Mouse (Mus musculus) stomach, embryonic 15.5 days (tissue): ENCODE data around the gene Akr1d1. TPM values are rescaled to one million over a fixed set of nuclear protein-coding genes. Genes with fewer than 3 reads are reported as not detected.
A peak's percentile ranks its signal among the peaks of the same experiment; 100 is the strongest.

ENCODE experiments used
- ATAC-seq: fragments of 200-750 bp; cut with Nextera tagmentation; 2 replicates; pipeline ENCODE4 v1.8.0; 2017; ENCODE audit warnings: low read depth, moderate number of reproducible peaks, moderate TSS enrichment; ENCODE audit not compliant: insufficient read depth, low FRiP score
- H3K27ac ChIP-seq: fragments of 300-500 bp; sonication (generic); 2 replicates; pipeline ENCODE4 v1.5.1; 2015; ENCODE audit warnings: mild to moderate bottlenecking, inconsistent platforms
- H3K27me3 ChIP-seq: fragments of 300-500 bp; sonication (generic); replicated peaks from 2 replicates; pipeline ENCODE4 v1.6.1; 2015; ENCODE audit warnings: inconsistent platforms
- H3K36me3 ChIP-seq: fragments of 300-500 bp; sonication (generic); 2 replicates; pipeline ENCODE4 v1.6.1; 2015; ENCODE audit warnings: inconsistent platforms
- H3K4me1 ChIP-seq: fragments of 300-500 bp; sonication (generic); 2 replicates; pipeline ENCODE4 v1.6.1; 2015; ENCODE audit warnings: inconsistent platforms
- H3K4me2 ChIP-seq: fragments of 300-500 bp; sonication (generic); 2 replicates; pipeline ENCODE4 v1.6.1; 2015; ENCODE audit warnings: mild to moderate bottlenecking, inconsistent platforms
- H3K4me3 ChIP-seq: fragments of 300-500 bp; sonication (generic); replicated peaks from 2 replicates; pipeline ENCODE4 v1.5.1; 2015; ENCODE audit warnings: inconsistent platforms
- H3K9ac ChIP-seq: fragments of 300-500 bp; sonication (generic); 2 replicates; pipeline ENCODE4 v1.6.1; 2015; ENCODE audit warnings: inconsistent platforms
- H3K9me3 ChIP-seq: fragments of 300-500 bp; sonication (generic); 2 replicates; pipeline ENCODE4 v1.6.1; 2016; ENCODE audit warnings: inconsistent platforms
- WGBS: fragments of 180-500 bp; shearing (Covaris S2); methylation state at CpG from one replicate; pipeline ENCODE4 v1.1.7; 2015; 5-methylcytosine and 5-hydroxymethylcytosine counted together
- polyA plus RNA-seq: library from polyadenylated mRNA; unstranded; fragments of >200 nt; fragmentation: Nextera tagmentation; extraction: Ambion mirVana; gene quantifications from 2 replicates; pipeline ENCODE4 v1.2.1, GENCODE M21; 2015

Gene Akr1d1
- polyA plus RNA-seq, 1 experiment from 2014 or later, result 0.44 TPM

DNA sequence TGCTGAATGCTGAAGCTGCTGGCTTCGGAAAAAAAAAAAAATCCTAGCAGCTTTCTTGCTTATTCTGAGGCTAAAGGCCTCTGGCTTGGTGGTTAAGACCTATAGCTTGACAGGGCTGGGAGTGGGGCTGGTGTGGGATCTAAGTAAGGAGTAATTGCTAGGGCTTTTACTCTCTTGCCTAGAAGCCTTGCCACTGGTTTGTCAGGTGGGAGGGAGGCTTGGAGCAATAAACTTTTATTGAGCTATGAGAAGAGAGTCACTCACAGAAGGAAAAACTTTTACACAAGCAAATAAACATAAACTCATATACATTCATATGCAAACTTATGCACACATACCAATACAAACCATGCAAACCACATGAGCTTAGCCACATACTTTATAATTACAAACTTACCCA, 42.0 kb downstream of the Akr1d1 start:
- ATAC-seq, result no peak

DNA sequence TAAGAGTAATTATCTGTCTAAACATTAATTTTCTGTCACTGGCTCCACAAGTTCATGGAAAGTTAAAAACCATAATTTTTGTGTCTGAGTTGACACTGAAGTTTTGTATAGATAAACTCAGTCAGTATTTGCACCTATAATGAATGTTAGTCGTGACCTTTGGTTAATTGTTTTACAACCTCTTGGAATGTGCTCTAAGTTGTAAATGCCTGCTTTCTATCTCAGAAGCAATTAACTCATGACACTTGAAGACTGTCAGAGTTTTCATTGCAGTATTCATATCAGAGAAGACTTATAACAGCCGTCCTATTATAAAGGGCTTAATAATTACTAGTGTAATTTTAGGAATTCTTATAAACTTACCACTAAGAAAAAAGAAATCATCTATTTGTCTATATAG, 43.0 kb downstream of the Akr1d1 start:
- no peak overlapping the region for H3K4me2 ChIP-seq
- no peaks in the 10 kb centered on the region for H3K4me1 ChIP-seq
- WGBS, result 27% methylated on average over 2 of the region's 2 CpGs
- H3K9ac ChIP-seq, result no peak overlapping the region
- no peak overlapping the region for H3K4me3 ChIP-seq
- H3K27ac ChIP-seq, result no peak overlapping the region
- H3K9me3 ChIP-seq, result no peaks in the 10 kb centered on the region
- no peak for ATAC-seq
- no peaks in the 10 kb centered on the region for H3K36me3 ChIP-seq
- no peaks in the 10 kb centered on the region for H3K27me3 ChIP-seq

More for the DNA sequence above, 42.0 kb downstream of the Akr1d1 start:
- WGBS, result 31% methylated on average over 1 of the region's 1 CpGs
- Histone ChIP-seq H3K36me3 (no peaks in the 10 kb centered on the region), H3K4me2 (no peak overlapping the region), H3K27ac (no peak overlapping the region), H3K27me3 (no peaks in the 10 kb centered on the region), H3K4me3 (no peak overlapping the region), H3K9me3 (no peaks in the 10 kb centered on the region), H3K9ac (no peak overlapping the region), H3K4me1 (no peaks in the 10 kb centered on the region)

- Histone ChIP-seq H3K27ac (no peak overlapping the region), H3K27me3 (no peaks in the 10 kb centered on the region), H3K4me2 (no peak overlapping the region), H3K9me3 (no peaks in the 10 kb centered on the region), H3K36me3 (no peaks in the 10 kb centered on the region), H3K4me3 (no peak overlapping the region), H3K9ac (no peak overlapping the region), H3K4me1 (no peaks in the 10 kb centered on the region)
- WGBS, result 60% methylated on average over 5 of the region's 5 CpGs
- no peak for ATAC-seq
Observed at GRCm38 (mm10) chr6:37580476-37580875, 50.5 kb downstream of the Akr1d1 start.

DNA sequence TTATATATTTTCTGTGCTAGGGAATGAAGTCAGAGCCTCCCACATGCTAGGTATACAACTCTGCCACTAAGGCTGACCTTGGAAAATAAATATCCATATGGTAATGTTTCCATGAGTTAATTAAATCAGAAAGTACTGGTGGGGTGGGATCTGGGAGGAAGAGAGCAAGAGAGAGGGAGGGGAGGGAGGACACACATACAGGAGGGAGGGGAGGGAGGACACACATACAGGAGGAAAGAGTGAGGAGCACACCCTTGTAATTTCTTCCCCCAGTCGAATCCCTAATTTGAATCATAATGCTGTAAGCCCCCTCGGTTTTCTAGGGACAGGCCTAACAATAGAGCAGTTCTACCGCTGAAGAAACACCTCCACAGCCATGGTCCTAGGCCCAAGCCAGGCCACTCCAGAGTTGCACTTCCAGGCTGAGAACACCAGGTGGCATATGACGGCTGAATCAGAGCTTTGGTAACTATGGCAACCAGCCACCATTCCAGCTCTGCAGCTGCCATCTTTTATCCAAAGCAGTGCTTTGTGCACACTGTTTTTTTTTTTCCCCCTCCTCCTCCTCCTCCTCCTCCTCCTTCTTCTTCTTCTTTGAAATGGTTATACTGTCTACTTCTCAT, 59.5 kb downstream of the Akr1d1 start:
- ATAC-seq, result no peak
- Histone ChIP-seq H3K4me2 (no peak overlapping the region), H3K4me3 (no peak overlapping the region), H3K9ac (no peak overlapping the region), H3K4me1 (peaks cover 8% of the 10 kb centered on the region; the same call in 1 of the 2 replicates), H3K27ac (no peak overlapping the region), H3K36me3 (no peaks in the 10 kb centered on the region), H3K9me3 (no peaks in the 10 kb centered on the region), H3K27me3 (no peaks in the 10 kb centered on the region)
- 39% methylated on average over 4 of the region's 4 CpGs for WGBS

GRCm38 (mm10) chr6:37590800-37591199, 60.8 kb downstream of the Akr1d1 start:
- peaks cover 8% of the 10 kb centered on the region; the same call in 1 of the 2 replicates for H3K4me1 ChIP-seq
- 68% methylated on average over 6 of the region's 6 CpGs for whole genome bisulfite sequencing
- H3K27ac ChIP-seq, result no peak overlapping the region
- ATAC-seq, result no peak
- no peaks in the 10 kb centered on the region for H3K27me3 ChIP-seq
- no peak overlapping the region for H3K9ac ChIP-seq
- H3K36me3 ChIP-seq, result no peaks in the 10 kb centered on the region
- no peaks in the 10 kb centered on the region for H3K9me3 ChIP-seq
- no peak overlapping the region for H3K4me3 ChIP-seq
- no peak overlapping the region for H3K4me2 ChIP-seq

- Histone ChIP-seq H3K27ac (peak overlapping the region; percentile 14; the same call in 1 of the 2 replicates), H3K9ac (no peak overlapping the region), H3K36me3 (no peaks in the 10 kb centered on the region), H3K4me3 (no peak overlapping the region), H3K27me3 (no peaks in the 10 kb centered on the region), H3K4me2 (no peak overlapping the region), H3K4me1 (peaks cover 8% of the 10 kb centered on the region; the same call in 1 of the 2 replicates), H3K9me3 (no peaks in the 10 kb centered on the region)
- WGBS, result 62% methylated on average over 19 of the region's 19 CpGs
- ATAC-seq, result no peak
Observed at GRCm38 (mm10) chr6:37592101-37593032, 62.4 kb downstream of the Akr1d1 start.

DNA sequence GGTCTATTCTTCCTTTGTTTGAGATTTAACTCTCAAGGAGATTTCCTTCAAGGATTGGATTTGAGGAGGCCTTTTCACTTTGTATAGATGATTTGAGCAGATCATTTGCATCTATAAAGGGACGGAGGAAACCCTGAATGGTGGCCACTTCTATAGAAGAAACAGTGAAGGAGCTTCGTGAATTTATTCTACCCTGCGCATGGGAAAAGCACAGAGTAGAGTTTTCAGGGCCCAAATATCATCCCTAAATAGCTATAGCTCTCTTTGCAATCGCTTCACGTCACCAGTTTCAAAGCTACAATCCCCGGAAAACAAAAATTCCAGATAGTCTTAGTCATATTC, 63.0 kb downstream of the Akr1d1 start:
- Histone ChIP-seq H3K9ac (no peak overlapping the region), H3K9me3 (no peaks in the 10 kb centered on the region), H3K27me3 (no peaks in the 10 kb centered on the region), H3K27ac (peak overlapping the region; percentile 14; the same call in 1 of the 2 replicates), H3K4me3 (no peak overlapping the region), H3K4me2 (no peak overlapping the region), H3K36me3 (no peaks in the 10 kb centered on the region), H3K4me1 (peaks cover 8% of the 10 kb centered on the region; the same call in 1 of the 2 replicates)
- ATAC-seq, result no peak
- 74% methylated on average over 6 of the region's 6 CpGs for WGBS

GRCm38 (mm10) chr6:37593551-37594089, 63.6 kb downstream of the Akr1d1 start:
- WGBS, result 23% methylated on average over 5 of the region's 5 CpGs
- Histone ChIP-seq H3K27ac (no peak overlapping the region), H3K4me3 (no peak overlapping the region), H3K9ac (no peak overlapping the region), H3K4me1 (peaks cover 8% of the 10 kb centered on the region; the same call in 1 of the 2 replicates), H3K36me3 (no peaks in the 10 kb centered on the region), H3K27me3 (no peaks in the 10 kb centered on the region), H3K9me3 (no peaks in the 10 kb centered on the region), H3K4me2 (no peak overlapping the region)
- no peak for ATAC-seq

DNA sequence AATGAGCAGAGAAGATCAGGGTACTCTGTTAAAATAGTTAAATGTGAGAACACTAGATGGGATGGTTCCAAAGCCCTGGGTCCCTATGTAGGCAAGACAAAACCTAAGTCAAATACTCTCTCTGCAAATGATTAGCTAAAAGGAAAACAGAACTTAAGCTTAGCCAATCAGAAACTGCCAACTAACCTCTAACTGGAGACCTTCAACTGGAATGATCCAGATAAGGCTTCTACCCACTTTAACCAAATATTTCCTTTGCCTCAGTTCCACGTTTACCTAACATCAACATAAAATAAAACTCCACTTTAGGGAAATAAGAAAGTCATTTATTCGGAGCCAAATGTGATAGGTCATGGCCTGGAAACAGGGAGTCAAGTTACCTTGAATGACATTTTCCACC, 67.1 kb downstream of the Akr1d1 start:
- H3K9me3 ChIP-seq, result no peaks in the 10 kb centered on the region
- H3K4me2 ChIP-seq, result no peak overlapping the region
- no peak overlapping the region for H3K4me3 ChIP-seq
- ATAC-seq, result peak; percentile 68
- H3K9ac ChIP-seq, result no peak overlapping the region
- no peak overlapping the region for H3K27ac ChIP-seq
- H3K36me3 ChIP-seq, result no peaks in the 10 kb centered on the region
- H3K4me1 ChIP-seq, result peaks cover 8% of the 10 kb centered on the region; the same call in 1 of the 2 replicates
- 36% methylated on average over 2 of the region's 2 CpGs for WGBS
- H3K27me3 ChIP-seq, result no peaks in the 10 kb centered on the region

DNA sequence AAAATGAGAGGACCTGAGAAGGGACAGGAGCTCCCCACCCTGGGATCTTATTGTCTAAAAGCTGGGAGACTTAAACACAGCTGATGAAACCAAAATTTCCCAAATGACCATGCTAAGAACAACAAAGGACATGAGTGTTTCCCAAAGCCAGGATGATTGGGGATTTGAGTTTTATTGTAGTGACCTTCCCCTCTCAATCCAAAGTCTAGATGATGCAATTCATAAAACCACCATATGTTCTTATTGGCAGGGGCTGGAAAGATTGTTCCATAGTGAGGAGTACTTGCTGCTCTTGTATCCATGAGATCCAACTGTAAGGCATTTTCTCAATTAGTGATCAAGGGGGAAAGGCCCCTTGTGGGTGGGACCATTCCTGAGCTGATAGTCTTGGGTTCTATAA, 68.1 kb downstream of the Akr1d1 start:
- H3K27me3 ChIP-seq, result no peaks in the 10 kb centered on the region
- no peak overlapping the region for H3K9ac ChIP-seq
- no peaks in the 10 kb centered on the region for H3K36me3 ChIP-seq
- H3K27ac ChIP-seq, result no peak overlapping the region
- ATAC-seq, result no peak
- H3K4me2 ChIP-seq, result no peak overlapping the region
- no peak overlapping the region for H3K4me3 ChIP-seq
- H3K9me3 ChIP-seq, result no peaks in the 10 kb centered on the region
- H3K4me1 ChIP-seq, result peaks cover 3% of the 10 kb centered on the region; the same call in 1 of the 2 replicates

DNA sequence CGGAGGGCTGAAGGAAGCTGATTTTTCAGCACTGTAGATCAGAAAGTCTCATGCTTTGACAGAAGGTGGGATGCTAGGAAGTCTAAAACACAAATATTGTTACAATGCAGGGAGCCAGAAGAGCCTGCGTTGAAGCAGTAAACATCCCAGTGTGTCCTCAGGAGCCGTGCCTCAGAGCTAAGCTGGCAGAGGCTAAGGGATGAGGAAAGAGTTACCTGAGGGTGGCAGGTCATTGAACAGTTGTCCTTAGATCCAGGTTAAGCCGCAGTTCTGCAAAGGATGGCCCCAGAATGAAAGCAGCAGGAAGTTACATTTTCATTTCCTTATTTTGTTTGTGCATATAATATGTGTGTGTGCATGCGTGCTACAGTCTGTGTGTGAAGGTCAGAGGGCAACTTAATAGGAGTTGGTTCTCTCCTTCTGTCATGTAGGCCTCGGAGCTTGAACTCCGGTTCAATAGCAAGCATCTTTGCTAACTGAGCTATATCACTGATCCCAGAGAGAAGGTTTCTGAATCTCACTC, 71.1 kb downstream of the Akr1d1 start:
- Histone ChIP-seq H3K9me3 (no peaks in the 10 kb centered on the region), H3K4me2 (no peak overlapping the region), H3K4me3 (no peak overlapping the region), H3K4me1 (no peaks in the 10 kb centered on the region), H3K9ac (no peak overlapping the region), H3K36me3 (no peaks in the 10 kb centered on the region), H3K27ac (no peak overlapping the region), H3K27me3 (no peaks in the 10 kb centered on the region)
- 72% methylated on average over 7 of the region's 7 CpGs for WGBS
- no peak for ATAC-seq
